Mouse (Mus musculus): Measurements from ENCODE around the gene Defb28. TPM values are rescaled to one million over a fixed set of nuclear protein-coding genes. Genes with fewer than 3 reads are reported as not detected.

The Defb28 gene
- polyA plus RNA-seq, 1 experiment from 2014 or later = not detected

DNA sequence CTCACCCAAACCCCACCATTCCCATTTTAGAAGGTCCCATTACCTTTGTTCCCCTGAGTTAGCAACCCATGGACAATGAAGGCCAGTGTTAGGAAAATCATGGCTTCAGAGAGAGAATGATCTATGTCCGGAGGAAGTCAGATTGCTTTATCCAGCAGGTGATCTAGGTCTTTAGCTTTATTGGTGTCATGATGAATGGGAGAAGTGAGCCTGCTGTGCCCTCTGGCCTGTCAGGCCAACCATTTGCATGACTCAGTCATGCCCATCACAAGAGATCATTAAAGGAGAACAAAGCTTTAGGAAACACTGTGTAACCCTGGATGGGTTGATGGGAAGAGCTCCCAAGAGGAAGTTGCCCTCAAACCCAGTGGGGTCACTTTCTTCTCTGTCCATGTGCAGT lies 6.5 kb upstream of the Defb28 start, which contains the start of gene Defb26:
Gene Defb26, minus strand, starts transcription at position 101 of the 400 bp plus-strand sequence.
- Histone ChIP-seq H3K27me3 (no peaks in the 10 kb centered on the region), H3K27ac (no peak within 1 kb of the TSS)
- WGBS = 93% methylated on average over 1 of the region's 1 CpGs

DNA sequence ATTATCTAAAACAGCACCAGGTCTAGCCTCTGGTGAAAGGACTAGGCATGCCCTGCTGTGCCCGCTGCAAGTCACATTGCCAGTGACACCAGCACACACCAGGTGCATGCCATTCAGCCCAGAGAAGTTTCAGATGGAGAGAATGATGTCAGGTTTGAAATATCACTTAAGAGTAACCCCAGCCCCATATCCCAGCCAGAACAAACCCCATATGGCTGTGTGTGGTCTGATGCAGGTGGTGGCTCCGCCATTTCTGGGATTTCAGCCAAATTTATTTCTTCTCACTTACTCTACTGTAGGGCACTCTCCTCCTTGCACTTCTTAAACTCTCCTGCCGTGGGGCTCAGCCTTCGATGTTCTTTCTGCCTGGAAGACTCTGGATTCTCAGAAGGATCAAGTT lies 2.0 kb upstream of the Defb28 start:
- Histone ChIP-seq H3K4me3 (no peak overlapping the region), H3K27me3 (no peaks in the 10 kb centered on the region), H3K36me3 (no peaks in the 10 kb centered on the region), H3K9ac (no peak overlapping the region), H3K4me2 (no peak overlapping the region), H3K4me1 (no peaks in the 10 kb centered on the region), H3K9me3 (no peaks in the 10 kb centered on the region), H3K27ac (no peak overlapping the region)
- no peak for ATAC-seq (ENCODE audit: borderline replicate concordance, extremely low read depth, low FRiP score, low TSS enrichment)
- WGBS = 42% methylated on average over 4 of the region's 4 CpGs

More for the DNA sequence above, 6.5 kb upstream of the Defb28 start, which contains the start of gene Defb26:
- ATAC-seq (ENCODE audit: borderline replicate concordance, extremely low read depth, low FRiP score, low TSS enrichment) = no peak
- no peak within 1 kb of the TSS for H3K4me3 ChIP-seq
- H3K4me2 ChIP-seq = no peak within 1 kb of the TSS
- no peak within 1 kb of the TSS for H3K9ac ChIP-seq
- no peaks in the 10 kb centered on the region for H3K36me3 ChIP-seq
- H3K9me3 ChIP-seq = no peaks in the 10 kb centered on the region
- H3K4me1 ChIP-seq = no peaks in the 10 kb centered on the region

DNA sequence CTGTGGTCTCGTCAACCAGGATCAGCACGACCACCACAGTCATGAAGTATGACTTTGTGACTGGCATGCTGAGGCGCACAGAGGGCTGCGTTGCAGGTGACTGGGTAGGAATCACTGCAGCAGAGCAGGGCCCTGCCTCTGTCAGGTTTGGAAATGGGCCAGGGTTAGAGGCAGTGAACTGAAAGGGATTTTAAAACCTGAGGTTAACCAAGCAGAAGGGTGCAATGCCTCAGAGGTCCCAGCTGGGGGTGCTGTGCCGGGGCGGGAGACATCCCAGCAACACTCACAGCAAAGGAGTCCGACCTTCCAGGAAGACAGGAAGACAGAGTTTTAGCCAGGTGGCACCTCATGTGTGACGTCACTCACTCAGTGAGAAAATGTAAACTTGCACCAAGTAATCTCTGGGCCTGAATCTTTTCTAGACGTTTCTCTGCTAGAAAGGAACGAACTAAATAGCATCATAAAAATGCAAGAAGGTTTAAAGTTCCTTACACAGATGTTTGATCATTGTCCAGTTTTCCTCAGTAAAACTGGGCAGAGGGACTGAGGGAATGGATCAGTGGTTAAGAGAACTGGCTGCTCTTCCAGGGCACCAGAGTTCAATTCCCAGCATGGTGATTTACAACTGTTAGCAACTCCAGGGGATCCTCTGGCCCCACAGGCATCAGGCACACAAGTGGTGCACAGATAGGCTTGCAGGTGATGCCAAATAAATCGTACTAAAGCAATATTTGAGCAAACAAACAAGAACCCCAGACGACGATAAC lies 22.1 kb downstream of the Defb28 start, which contains the start of gene Defb29:
Gene Defb29, minus strand, starts transcription at position 155 of the 767 bp plus-strand sequence.
- Histone ChIP-seq H3K4me1 (no peaks in the 10 kb centered on the region), H3K4me2 (no peak within 1 kb of the TSS), H3K9ac (no peak within 1 kb of the TSS), H3K9me3 (no peaks in the 10 kb centered on the region), H3K4me3 (no peak within 1 kb of the TSS), H3K27me3 (no peaks in the 10 kb centered on the region), H3K36me3 (no peaks in the 10 kb centered on the region), H3K27ac (no peak within 1 kb of the TSS)
- WGBS = 49% methylated on average over 13 of the region's 13 CpGs
- no peak for ATAC-seq (ENCODE audit: borderline replicate concordance, extremely low read depth, low FRiP score, low TSS enrichment)

DNA sequence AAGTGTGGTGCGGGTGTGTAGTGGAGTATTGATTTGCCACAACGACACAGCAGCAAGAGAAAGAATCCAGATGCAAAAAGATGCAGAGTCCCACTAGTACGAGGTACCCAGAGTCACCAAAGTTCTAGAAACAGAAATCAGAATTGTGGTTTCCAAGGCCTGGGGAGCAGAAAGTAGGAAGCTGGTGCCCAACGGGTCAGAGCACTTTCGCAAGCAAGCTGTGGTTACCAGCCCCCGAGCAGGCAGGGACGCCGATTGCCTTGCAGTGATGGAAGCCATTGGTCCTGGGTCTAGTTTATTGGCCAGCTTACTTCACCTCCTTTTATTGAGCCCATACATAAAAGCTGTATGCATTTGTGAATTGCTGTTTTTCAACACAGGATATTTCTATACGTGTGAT lies 23.9 kb downstream of the Defb28 start:
- Histone ChIP-seq H3K36me3 (no peaks in the 10 kb centered on the region), H3K4me1 (no peaks in the 10 kb centered on the region), H3K9me3 (no peaks in the 10 kb centered on the region), H3K9ac (no peak overlapping the region), H3K4me2 (no peak overlapping the region), H3K4me3 (no peak overlapping the region), H3K27me3 (no peaks in the 10 kb centered on the region), H3K27ac (no peak overlapping the region)
- 79% methylated on average over 9 of the region's 9 CpGs for WGBS
- ATAC-seq (ENCODE audit: borderline replicate concordance, extremely low read depth, low FRiP score, low TSS enrichment) = no peak

- Histone ChIP-seq H3K27me3 (no peaks in the 10 kb centered on the region), H3K4me1 (no peaks in the 10 kb centered on the region), H3K36me3 (no peaks in the 10 kb centered on the region), H3K9me3 (no peaks in the 10 kb centered on the region), H3K9ac (no peak overlapping the region), H3K27ac (no peak overlapping the region), H3K4me3 (no peak overlapping the region), H3K4me2 (no peak overlapping the region)
- 70% methylated on average over 2 of the region's 2 CpGs for WGBS
- no peak for ATAC-seq (ENCODE audit: borderline replicate concordance, extremely low read depth, low FRiP score, low TSS enrichment)
Observed at GRCm38 (mm10) chr2:152542897-152543296, 24.8 kb downstream of the Defb28 start.

- Histone ChIP-seq H3K27ac (no peak overlapping the region), H3K9me3 (no peaks in the 10 kb centered on the region), H3K27me3 (no peaks in the 10 kb centered on the region), H3K4me1 (no peaks in the 10 kb centered on the region), H3K36me3 (no peaks in the 10 kb centered on the region), H3K9ac (no peak overlapping the region), H3K4me3 (no peak overlapping the region), H3K4me2 (no peak overlapping the region)
- no peak for ATAC-seq (ENCODE audit: borderline replicate concordance, extremely low read depth, low FRiP score, low TSS enrichment)
- 57% methylated on average over 4 of the region's 4 CpGs for WGBS
Observed at GRCm38 (mm10) chr2:152543478-152543877, 25.4 kb downstream of the Defb28 start.

GRCm38 (mm10) chr2:152544691-152545090 lies 26.6 kb downstream of the Defb28 start:
- H3K4me3 ChIP-seq = no peak overlapping the region
- H3K4me1 ChIP-seq = no peaks in the 10 kb centered on the region
- no peak for ATAC-seq (ENCODE audit: borderline replicate concordance, extremely low read depth, low FRiP score, low TSS enrichment)
- no peaks in the 10 kb centered on the region for H3K27me3 ChIP-seq
- 15% methylated on average over 4 of the region's 4 CpGs for WGBS
- no peak overlapping the region for H3K27ac ChIP-seq
- H3K9ac ChIP-seq = no peak overlapping the region
- H3K9me3 ChIP-seq = no peaks in the 10 kb centered on the region
- H3K36me3 ChIP-seq = no peaks in the 10 kb centered on the region
- no peak overlapping the region for H3K4me2 ChIP-seq

DNA sequence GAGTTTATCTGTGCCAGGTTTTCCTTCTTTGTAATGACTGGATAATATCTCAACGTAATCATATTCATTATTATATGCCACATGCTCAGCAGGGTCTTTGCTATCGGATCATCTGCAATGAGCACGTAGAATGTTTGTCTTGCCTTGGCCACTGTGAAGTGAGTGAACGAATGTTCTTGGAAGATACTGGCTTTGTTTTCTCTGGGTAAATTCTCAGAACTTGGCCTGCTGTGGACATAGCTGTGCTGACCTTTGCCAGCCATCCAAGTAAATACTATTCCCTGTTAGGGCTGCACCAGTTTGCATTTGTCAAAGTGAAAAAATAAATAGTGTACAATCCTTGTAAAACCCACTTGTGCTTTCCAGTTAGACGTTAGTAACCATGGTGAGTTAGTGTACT lies 30.1 kb downstream of the Defb28 start:
- no peak overlapping the region for H3K4me2 ChIP-seq
- H3K9ac ChIP-seq = no peak overlapping the region
- H3K27ac ChIP-seq = no peak overlapping the region
- WGBS = 52% methylated on average over 5 of the region's 5 CpGs
- H3K27me3 ChIP-seq = no peaks in the 10 kb centered on the region
- H3K4me3 ChIP-seq = no peak overlapping the region
- ATAC-seq (ENCODE audit: borderline replicate concordance, extremely low read depth, low FRiP score, low TSS enrichment) = no peak
- no peaks in the 10 kb centered on the region for H3K4me1 ChIP-seq
- H3K36me3 ChIP-seq = no peaks in the 10 kb centered on the region
- H3K9me3 ChIP-seq = no peaks in the 10 kb centered on the region

- no peak for ATAC-seq (ENCODE audit: borderline replicate concordance, extremely low read depth, low FRiP score, low TSS enrichment)
- H3K9ac ChIP-seq = no peak overlapping the region
- H3K27me3 ChIP-seq = no peaks in the 10 kb centered on the region
- no peaks in the 10 kb centered on the region for H3K36me3 ChIP-seq
- H3K4me2 ChIP-seq = peak overlapping the region; percentile 34
- H3K4me3 ChIP-seq = no peak overlapping the region
- 10% methylated on average over 16 of the region's 16 CpGs for WGBS
- H3K9me3 ChIP-seq = no peaks in the 10 kb centered on the region
- no peak overlapping the region for H3K27ac ChIP-seq
- 0 out of 2 replicates have a peak, but pooled peaks cover 3% of the 10 kb centered on the region for H3K4me1 ChIP-seq
Observed at GRCm38 (mm10) chr2:152553774-152554423, 35.8 kb downstream of the Defb28 start.

DNA sequence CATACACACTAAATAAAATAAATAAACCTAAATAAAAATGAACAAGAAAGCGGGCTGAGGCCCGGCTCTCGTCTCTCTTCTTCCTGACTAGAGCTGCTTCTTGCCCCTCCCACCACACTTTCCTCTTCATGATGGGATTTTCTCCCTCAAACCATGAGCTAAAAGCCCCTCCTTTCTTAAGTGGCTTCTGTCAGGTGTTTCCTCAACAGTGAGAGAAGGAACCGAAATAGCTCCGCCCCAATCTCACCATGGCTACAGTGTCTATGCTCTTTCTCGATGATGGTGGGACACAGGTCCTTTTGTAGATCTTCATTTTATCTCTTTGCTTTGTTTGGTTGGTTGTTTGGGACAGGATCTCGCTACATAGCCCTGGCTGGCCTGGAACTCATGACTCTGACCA lies 38.6 kb downstream of the Defb28 start:
- Histone ChIP-seq H3K4me3 (no peak overlapping the region), H3K27ac (no peak overlapping the region), H3K36me3 (no peaks in the 10 kb centered on the region), H3K4me2 (no peak overlapping the region), H3K9ac (no peak overlapping the region), H3K27me3 (no peaks in the 10 kb centered on the region), H3K9me3 (no peaks in the 10 kb centered on the region), H3K4me1 (0 out of 2 replicates have a peak, but pooled peaks cover 3% of the 10 kb centered on the region)
- 76% methylated on average over 7 of the region's 7 CpGs for WGBS
- ATAC-seq (ENCODE audit: borderline replicate concordance, extremely low read depth, low FRiP score, low TSS enrichment) = no peak

DNA sequence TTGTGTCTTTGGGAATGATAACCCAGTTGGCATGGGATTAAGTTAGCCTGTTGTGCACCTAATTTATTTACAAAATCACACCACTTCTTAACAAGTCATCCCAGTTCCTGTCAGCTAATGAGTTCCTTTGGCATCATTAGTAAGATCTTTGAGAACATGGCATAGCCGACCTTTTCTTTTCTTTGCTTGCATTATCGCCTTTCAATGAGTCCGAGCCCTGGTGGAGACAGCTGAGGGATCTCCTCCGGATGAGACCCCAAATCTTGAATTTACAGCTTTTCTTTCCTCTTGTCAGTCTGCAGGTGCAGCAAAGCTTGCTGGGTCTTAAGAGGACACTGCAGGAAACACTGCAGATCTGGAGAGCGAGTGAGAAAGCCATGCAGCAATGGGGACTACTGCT lies 51.0 kb downstream of the Defb28 start, which contains the start of gene Gm17416:
Gene Gm17416, plus strand, starts transcription at position 301 of the 400 bp plus-strand sequence.
- H3K4me2 ChIP-seq = no peak within 1 kb of the TSS
- H3K36me3 ChIP-seq = no peaks in the 10 kb centered on the region
- 80% methylated on average over 5 of the region's 5 CpGs for WGBS
- no peaks in the 10 kb centered on the region for H3K4me1 ChIP-seq
- no peak within 1 kb of the TSS for H3K27ac ChIP-seq
- ATAC-seq (ENCODE audit: borderline replicate concordance, extremely low read depth, low FRiP score, low TSS enrichment) = no peak
- H3K9me3 ChIP-seq = no peaks in the 10 kb centered on the region
- H3K9ac ChIP-seq = no peak within 1 kb of the TSS
- H3K4me3 ChIP-seq = no peak within 1 kb of the TSS
- H3K27me3 ChIP-seq = no peaks in the 10 kb centered on the region

DNA sequence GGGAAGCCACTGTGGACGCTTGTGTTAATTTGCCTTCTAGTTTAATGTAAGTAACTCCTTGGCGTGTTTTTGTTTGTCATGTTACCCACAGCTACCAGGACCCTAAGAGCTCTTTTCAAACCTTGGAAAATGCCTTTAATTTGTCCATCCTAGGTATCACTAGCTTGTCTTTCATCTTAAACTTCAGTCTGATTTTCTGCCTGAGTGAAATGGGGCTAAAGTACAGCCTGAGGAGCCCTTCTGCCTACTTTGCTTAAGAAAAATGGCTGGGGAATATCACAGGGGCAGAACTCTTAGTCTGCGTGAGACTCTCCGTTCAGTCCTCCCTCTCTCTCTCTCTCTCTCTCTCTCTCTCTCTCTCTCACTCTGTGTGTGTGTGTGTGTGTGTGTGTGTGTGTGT lies 51.8 kb downstream of the Defb28 start:
- Histone ChIP-seq H3K4me2 (no peak overlapping the region), H3K4me3 (no peak overlapping the region), H3K9me3 (no peaks in the 10 kb centered on the region), H3K27me3 (no peaks in the 10 kb centered on the region), H3K27ac (no peak overlapping the region), H3K4me1 (no peaks in the 10 kb centered on the region), H3K36me3 (no peaks in the 10 kb centered on the region), H3K9ac (no peak overlapping the region)
- ATAC-seq (ENCODE audit: borderline replicate concordance, extremely low read depth, low FRiP score, low TSS enrichment) = no peak
- WGBS = 68% methylated on average over 4 of the region's 4 CpGs
